Mouse (Mus musculus): Measurements from ENCODE around the gene Dennd2d. TPM values are rescaled to one million over a fixed set of nuclear protein-coding genes. Genes with fewer than 3 reads are reported as not detected.

Dennd2d gene
- polyA plus RNA-seq, 1 experiment, result 13.9 TPM

GRCm38 (mm10) chr3:106528032-106528431, 45.8 kb downstream of the Dennd2d start:
- Histone ChIP-seq H3K9me3 (no peaks in the 10 kb centered on the region), H3K4me3 (replicated peaks) (no peak overlapping the region), H3K36me3 (replicated peaks; ENCODE audit: low read length) (peaks cover 70% of the 10 kb centered on the region), H3K4me1 (peaks cover 10% of the 10 kb centered on the region), H3K27me3 (replicated peaks) (no peaks in the 10 kb centered on the region)
- no peak for TF ChIP-seq FLI1 (IDR thresholded peaks at IDR 0.05; ENCODE audit: low read length)

GRCm38 (mm10) chr3:106533277-106533676, 51.1 kb downstream of the Dennd2d start:
- Histone ChIP-seq H3K4me1 (peaks cover 12% of the 10 kb centered on the region), H3K27me3 (replicated peaks) (no peaks in the 10 kb centered on the region), H3K9me3 (no peaks in the 10 kb centered on the region), H3K4me3 (replicated peaks) (no peak overlapping the region), H3K36me3 (replicated peaks; ENCODE audit: low read length) (peaks cover 90% of the 10 kb centered on the region)
- TF ChIP-seq GATA1 (IDR thresholded peaks at IDR 0.05; ENCODE audit: borderline replicate concordance, low read length) (no peak), FLI1 (IDR thresholded peaks at IDR 0.05; ENCODE audit: low read length) (no peak)

GRCm38 (mm10) chr3:106544721-106545316, 62.6 kb downstream of the Dennd2d start:
- TF ChIP-seq FLI1 (IDR thresholded peaks at IDR 0.05; ENCODE audit: low read length) (no peak), GATA1 (IDR thresholded peaks at IDR 0.05; ENCODE audit: borderline replicate concordance, low read length) (no peak)
- peaks cover 35% of the 10 kb centered on the region for H3K36me3 ChIP-seq (replicated peaks; ENCODE audit: low read length)
- no peaks in the 10 kb centered on the region for H3K9me3 ChIP-seq
- H3K27me3 ChIP-seq (replicated peaks), result no peaks in the 10 kb centered on the region
- H3K4me1 ChIP-seq, result peaks cover 35% of the 10 kb centered on the region
- H3K4me3 ChIP-seq (replicated peaks), result peak overlapping the region; percentile 99

- no peaks in the 10 kb centered on the region for H3K9me3 ChIP-seq
- peak within 1 kb of the TSS; percentile 99 for H3K4me3 ChIP-seq (replicated peaks)
- TF ChIP-seq FLI1 (IDR thresholded peaks at IDR 0.05; ENCODE audit: low read length), result no peak
- no peak for TF ChIP-seq GATA1 (IDR thresholded peaks at IDR 0.05; ENCODE audit: borderline replicate concordance, low read length)
- H3K4me1 ChIP-seq, result peaks cover 49% of the 10 kb centered on the region
- peaks cover 33% of the 10 kb centered on the region for H3K36me3 ChIP-seq (replicated peaks; ENCODE audit: low read length)
- no peaks in the 10 kb centered on the region for H3K27me3 ChIP-seq (replicated peaks)
Measured at GRCm38 (mm10) chr3:106547171-106547923, 65.1 kb downstream of the Dennd2d start, which contains the start of the genes Dram2 and Cept1. Dram2 (plus strand) TSS chr3:106547798. Cept1 (minus strand) TSS chr3:106547802.

GRCm38 (mm10) chr3:106547924-106548539, 65.8 kb downstream of the Dennd2d start:
- no peaks in the 10 kb centered on the region for H3K9me3 ChIP-seq
- peaks cover 49% of the 10 kb centered on the region for H3K4me1 ChIP-seq
- peaks cover 37% of the 10 kb centered on the region for H3K36me3 ChIP-seq (replicated peaks; ENCODE audit: low read length)
- H3K27me3 ChIP-seq (replicated peaks), result no peaks in the 10 kb centered on the region
- TF ChIP-seq GATA1 (IDR thresholded peaks at IDR 0.05; ENCODE audit: borderline replicate concordance, low read length), result no peak
- TF ChIP-seq FLI1 (IDR thresholded peaks at IDR 0.05; ENCODE audit: low read length), result no peak
- peak overlapping the region; percentile 99 for H3K4me3 ChIP-seq (replicated peaks)

GRCm38 (mm10) chr3:106548971-106549370, 66.8 kb downstream of the Dennd2d start:
- Histone ChIP-seq H3K27me3 (replicated peaks) (no peaks in the 10 kb centered on the region), H3K4me3 (replicated peaks) (peak overlapping the region; percentile 99), H3K4me1 (peaks cover 52% of the 10 kb centered on the region), H3K9me3 (no peaks in the 10 kb centered on the region), H3K36me3 (replicated peaks; ENCODE audit: low read length) (peaks cover 43% of the 10 kb centered on the region)
- TF ChIP-seq FLI1 (IDR thresholded peaks at IDR 0.05; ENCODE audit: low read length) (no peak), GATA1 (IDR thresholded peaks at IDR 0.05; ENCODE audit: borderline replicate concordance, low read length) (no peak)

Other genes with a start within 250 kb of the Dennd2d start
- 0.07 TPM in 1 of 2 replicates, not detected in the other for gene Chil6, start 76.2 kb upstream of the Dennd2d start, polyA plus RNA-seq (2012; ENCODE audit: insufficient read depth, low replicate concordance)
- gene Dram2, start 65.4 kb downstream of the Dennd2d start, polyA plus RNA-seq (2012; ENCODE audit: insufficient read depth, low replicate concordance), result 6.3 TPM in 1 of 2 replicates, not detected in the other
- 9.1 TPM in 1 of 2 replicates, not detected in the other for gene Cept1, start 65.4 kb downstream of the Dennd2d start, polyA plus RNA-seq (2012; ENCODE audit: insufficient read depth, low replicate concordance)
- 0.28 TPM in 1 of 2 replicates, not detected in the other for gene Lrif1, start 202.6 kb downstream of the Dennd2d start, polyA plus RNA-seq (2012; ENCODE audit: insufficient read depth, low replicate concordance)